Mouse (Mus musculus): ENCODE data around the gene Kank3. TPM values are rescaled to one million over a fixed set of nuclear protein-coding genes. Genes with fewer than 3 reads are reported as not detected.
A peak's percentile ranks its signal among the peaks of the same experiment; 100 is the strongest.
"Not testable (repeated sequence)": the region's sequence is repeated elsewhere in the genome, so short reads cannot be mapped to it uniquely, and the experiment has no call there.

Gene Kank3
- polyA plus RNA-seq, 1 experiment from 2014 or later = 33.5 TPM

DNA sequence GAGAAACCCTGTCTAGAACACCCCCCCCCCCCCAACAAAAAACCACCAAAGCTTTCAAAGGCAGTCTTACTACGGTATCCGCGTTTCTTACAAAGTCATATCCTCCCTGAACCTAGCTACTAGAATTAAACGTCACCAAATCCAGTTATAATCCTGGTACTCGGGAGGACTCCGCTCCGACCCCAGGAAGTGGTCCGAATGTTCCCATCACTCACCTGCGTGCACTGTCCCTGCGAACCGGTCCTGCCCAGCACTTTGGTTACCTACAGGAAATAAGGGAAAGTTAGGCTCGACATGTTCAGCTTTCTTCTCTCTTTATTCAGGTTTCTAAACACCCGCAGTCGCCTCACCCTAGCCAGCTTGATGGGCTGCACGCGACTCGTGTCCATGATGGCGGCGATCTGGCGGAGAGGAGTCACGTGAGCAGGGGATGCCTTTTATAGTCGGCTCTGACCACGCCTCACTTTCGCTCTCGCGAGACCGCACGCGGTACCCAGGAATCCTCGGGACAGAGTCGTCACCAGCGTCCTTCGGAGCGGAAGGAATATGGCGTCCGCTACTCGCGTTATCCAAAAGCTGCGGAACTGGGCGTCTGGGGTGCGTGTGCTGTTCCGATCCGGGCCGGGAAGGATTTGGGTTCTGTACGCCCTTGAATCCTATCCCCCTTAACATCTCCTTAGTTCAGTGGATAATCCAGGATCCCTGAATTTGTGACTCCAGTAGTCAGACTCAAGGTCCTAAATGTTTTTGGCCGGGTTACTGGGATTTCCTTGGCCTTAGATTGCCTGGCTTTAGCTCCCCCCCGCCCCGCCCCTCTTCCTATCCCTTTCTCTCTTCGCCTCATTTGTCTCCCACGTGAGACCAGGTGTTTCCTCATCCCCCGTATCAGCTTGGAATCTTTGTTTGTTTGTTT, 14.0 kb downstream of the Kank3 start, which contains the start of the genes Rps28 and Ndufa7:
Rps28 (minus strand) TSS at position 479 of the 913 bp plus-strand sequence.
Ndufa7 (plus strand) TSS at position 489 of the 913 bp plus-strand sequence.
- peak within 1 kb of the TSS; percentile 69 for H3K4me3 ChIP-seq (ENCODE audit: low read depth, low read length)
- under 1% methylated on average over 51 of the region's 51 CpGs for WGBS
- H3K27ac ChIP-seq (ENCODE audit: low read length) = peak within 1 kb of the TSS; percentile 86; the same call in 1 of the 2 replicates
- no peaks in the 10 kb centered on the region for H3K9me3 ChIP-seq (ENCODE audit: control insufficient read depth, low read depth, low read length)
- H3K9ac ChIP-seq (replicated peaks; ENCODE audit: low read depth, low read length) = peak within 1 kb of the TSS; percentile 85
- peaks cover 30% of the 10 kb centered on the region for H3K36me3 ChIP-seq (ENCODE audit: control insufficient read depth, insufficient read depth, low read length)
- no peaks in the 10 kb centered on the region for H3K27me3 ChIP-seq (ENCODE audit: control insufficient read depth, insufficient read depth, low read length)
- peak within 1 kb of the TSS; percentile 92 for H3K4me2 ChIP-seq (replicated peaks; ENCODE audit: low read depth, low read length)
- H3K4me1 ChIP-seq (ENCODE audit: control insufficient read depth, insufficient read depth, low read length) = peaks cover 12% of the 10 kb centered on the region
- peak; percentile 94 for ATAC-seq (ENCODE audit: insufficient number of reproducible peaks, insufficient read depth, low FRiP score, low read depth)

DNA sequence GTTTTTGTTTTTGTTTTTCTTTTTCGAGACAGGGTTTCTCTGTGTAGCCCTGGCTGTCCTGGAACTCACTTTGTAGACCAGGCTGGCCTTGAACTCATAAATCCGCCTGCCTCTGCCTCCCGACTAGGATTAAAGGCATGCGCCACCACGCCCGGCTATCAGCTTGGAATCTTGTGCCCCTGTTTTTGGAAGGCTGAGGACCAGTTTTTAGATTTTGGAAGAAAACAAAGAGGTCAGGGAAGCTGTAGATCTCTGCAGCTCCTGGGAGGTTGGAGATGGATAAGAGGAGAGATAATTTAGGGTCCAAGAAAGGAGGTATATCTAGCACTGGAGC, 14.6 kb downstream of the Kank3 start:
- H3K4me2 ChIP-seq (replicated peaks; ENCODE audit: low read depth, low read length) = peak overlapping the region; percentile 63
- WGBS = 5% methylated on average over 6 of the region's 6 CpGs
- peaks cover 34% of the 10 kb centered on the region for H3K36me3 ChIP-seq (ENCODE audit: control insufficient read depth, insufficient read depth, low read length)
- peak overlapping the region; percentile 69 for H3K4me3 ChIP-seq (ENCODE audit: low read depth, low read length)
- H3K27ac ChIP-seq (ENCODE audit: low read length) = peak overlapping the region; percentile 86; the same call in 1 of the 2 replicates
- H3K27me3 ChIP-seq (ENCODE audit: control insufficient read depth, insufficient read depth, low read length); H3K9me3 ChIP-seq (ENCODE audit: control insufficient read depth, low read depth, low read length); ATAC-seq (ENCODE audit: insufficient number of reproducible peaks, insufficient read depth, low FRiP score, low read depth): not testable (repeated sequence)
- H3K9ac ChIP-seq (replicated peaks; ENCODE audit: low read depth, low read length) = peak overlapping the region; percentile 85
- H3K4me1 ChIP-seq (ENCODE audit: control insufficient read depth, insufficient read depth, low read length) = peaks cover 12% of the 10 kb centered on the region

DNA sequence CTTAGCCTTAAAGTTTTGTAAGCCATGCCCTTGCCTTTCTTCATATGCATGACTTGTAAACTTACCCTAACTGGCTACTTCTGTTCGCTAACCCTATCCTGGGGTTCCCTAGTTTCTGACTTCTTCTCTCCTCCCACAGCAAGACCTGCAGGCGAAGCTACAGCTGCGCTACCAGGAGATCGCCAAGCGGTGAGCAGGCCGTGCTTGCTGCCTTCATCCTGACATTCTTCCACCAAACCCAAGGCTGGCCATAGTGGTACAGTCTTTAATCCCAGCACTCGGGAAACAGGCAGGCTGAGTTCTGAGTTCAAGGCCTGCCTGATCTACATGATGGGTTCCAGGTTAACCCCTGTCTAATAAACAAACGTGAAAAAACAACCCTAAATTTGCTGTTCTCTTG, 15.1 kb downstream of the Kank3 start:
- peak overlapping the region; percentile 85 for H3K9ac ChIP-seq (replicated peaks; ENCODE audit: low read depth, low read length)
- peaks cover 34% of the 10 kb centered on the region for H3K36me3 ChIP-seq (ENCODE audit: control insufficient read depth, insufficient read depth, low read length)
- ATAC-seq (ENCODE audit: insufficient number of reproducible peaks, insufficient read depth, low FRiP score, low read depth) = no peak
- H3K27ac ChIP-seq (ENCODE audit: low read length) = no peak overlapping the region
- H3K4me3 ChIP-seq (ENCODE audit: low read depth, low read length) = peak overlapping the region; percentile 69
- no peaks in the 10 kb centered on the region for H3K9me3 ChIP-seq (ENCODE audit: control insufficient read depth, low read depth, low read length)
- 85% methylated on average over 8 of the region's 8 CpGs for WGBS
- H3K27me3 ChIP-seq (ENCODE audit: control insufficient read depth, insufficient read depth, low read length) = no peaks in the 10 kb centered on the region
- peak overlapping the region; percentile 63 for H3K4me2 ChIP-seq (replicated peaks; ENCODE audit: low read depth, low read length)
- peaks cover 12% of the 10 kb centered on the region for H3K4me1 ChIP-seq (ENCODE audit: control insufficient read depth, insufficient read depth, low read length)

DNA sequence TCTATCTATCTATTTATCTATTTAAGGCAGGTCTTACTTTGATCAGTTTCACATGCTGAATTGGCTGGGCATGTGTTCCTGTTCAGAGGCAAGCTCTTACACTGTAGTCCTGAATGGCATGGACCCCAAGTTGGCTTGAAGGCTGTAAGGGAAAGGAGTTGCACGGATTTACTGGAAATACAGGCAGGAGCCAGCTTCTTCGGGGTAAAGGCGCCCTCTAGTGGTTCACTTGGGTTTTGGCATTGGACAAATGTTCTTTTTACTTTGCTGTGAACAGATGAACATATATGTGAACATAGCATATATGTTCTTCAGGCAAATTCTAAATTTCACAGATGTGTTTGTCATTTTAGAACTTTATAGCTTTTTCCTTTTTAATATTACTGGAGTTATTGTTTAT, 16.5 kb downstream of the Kank3 start:
- H3K36me3 ChIP-seq (ENCODE audit: control insufficient read depth, insufficient read depth, low read length) = peaks cover 30% of the 10 kb centered on the region

DNA sequence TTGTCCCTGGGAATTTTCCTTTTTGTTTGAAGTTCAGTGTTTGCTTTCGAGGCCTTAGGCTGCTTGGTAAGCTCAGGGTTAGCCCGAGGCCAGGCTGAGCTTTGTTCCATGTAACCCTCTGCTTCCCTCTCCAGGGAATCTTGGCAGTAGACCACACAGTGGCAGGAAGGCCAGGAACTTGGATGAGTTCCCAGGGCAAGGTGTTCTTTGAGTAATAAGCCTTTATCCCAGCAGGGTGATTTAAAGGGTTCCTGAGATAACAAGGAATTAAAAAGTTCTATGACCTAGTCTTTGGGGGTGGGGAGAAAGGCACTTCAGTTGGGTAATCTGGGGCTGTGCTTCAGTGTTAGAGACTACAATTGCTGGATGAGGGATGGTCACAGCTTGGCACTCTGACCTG, 18.6 kb downstream of the Kank3 start:
- Histone ChIP-seq H3K4me1 (ENCODE audit: control insufficient read depth, insufficient read depth, low read length) (peaks cover 3% of the 10 kb centered on the region; the same call in 1 of the 2 replicates), H3K4me2 (replicated peaks; ENCODE audit: low read depth, low read length) (no peak overlapping the region), H3K9ac (replicated peaks; ENCODE audit: low read depth, low read length) (no peak overlapping the region), H3K4me3 (ENCODE audit: low read depth, low read length) (no peak overlapping the region), H3K27me3 (ENCODE audit: control insufficient read depth, insufficient read depth, low read length) (no peaks in the 10 kb centered on the region), H3K9me3 (ENCODE audit: control insufficient read depth, low read depth, low read length) (no peaks in the 10 kb centered on the region), H3K27ac (ENCODE audit: low read length) (no peak overlapping the region), H3K36me3 (ENCODE audit: control insufficient read depth, insufficient read depth, low read length) (peaks cover 36% of the 10 kb centered on the region)
- WGBS = 57% methylated on average over 2 of the region's 2 CpGs
- no peak for ATAC-seq (ENCODE audit: insufficient number of reproducible peaks, insufficient read depth, low FRiP score, low read depth)

More for the DNA sequence above, 16.5 kb downstream of the Kank3 start:
- H3K9me3 ChIP-seq (ENCODE audit: control insufficient read depth, low read depth, low read length) = no peaks in the 10 kb centered on the region
- no peaks in the 10 kb centered on the region for H3K27me3 ChIP-seq (ENCODE audit: control insufficient read depth, insufficient read depth, low read length)
- H3K4me2 ChIP-seq (replicated peaks; ENCODE audit: low read depth, low read length) = no peak overlapping the region
- peaks cover 12% of the 10 kb centered on the region for H3K4me1 ChIP-seq (ENCODE audit: control insufficient read depth, insufficient read depth, low read length)
- H3K9ac ChIP-seq (replicated peaks; ENCODE audit: low read depth, low read length) = no peak overlapping the region
- ATAC-seq (ENCODE audit: insufficient number of reproducible peaks, insufficient read depth, low FRiP score, low read depth) = no peak
- no peak overlapping the region for H3K4me3 ChIP-seq (ENCODE audit: low read depth, low read length)
- 0% methylated on average over 3 of the region's 3 CpGs for WGBS
- no peak overlapping the region for H3K27ac ChIP-seq (ENCODE audit: low read length)

DNA sequence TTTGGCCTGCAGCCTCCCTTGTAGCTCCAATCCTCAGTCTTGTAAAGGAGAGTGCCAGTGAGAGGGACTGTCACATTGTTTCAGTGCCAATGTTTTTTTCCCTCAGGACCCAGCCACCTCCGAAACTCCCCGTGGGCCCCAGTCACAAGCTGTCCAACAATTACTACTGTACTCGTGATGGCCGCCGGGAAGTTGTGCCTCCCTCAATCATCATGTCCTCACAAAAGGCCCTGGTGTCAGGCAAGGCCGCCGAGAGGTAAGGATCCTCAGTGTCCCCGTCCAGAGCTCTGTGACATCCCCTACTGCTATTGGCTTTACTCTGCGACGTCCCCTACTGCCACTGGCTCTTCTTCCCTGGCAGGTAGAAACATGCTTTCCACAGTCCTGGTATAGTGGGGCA, 19.2 kb downstream of the Kank3 start:
- H3K9ac ChIP-seq (replicated peaks; ENCODE audit: low read depth, low read length) = no peak overlapping the region
- H3K27me3 ChIP-seq (ENCODE audit: control insufficient read depth, insufficient read depth, low read length) = no peaks in the 10 kb centered on the region
- H3K4me1 ChIP-seq (ENCODE audit: control insufficient read depth, insufficient read depth, low read length) = peaks cover 3% of the 10 kb centered on the region; the same call in 1 of the 2 replicates
- peaks cover 41% of the 10 kb centered on the region for H3K36me3 ChIP-seq (ENCODE audit: control insufficient read depth, insufficient read depth, low read length)
- no peak overlapping the region for H3K4me3 ChIP-seq (ENCODE audit: low read depth, low read length)
- H3K9me3 ChIP-seq (ENCODE audit: control insufficient read depth, low read depth, low read length) = no peaks in the 10 kb centered on the region
- no peak for ATAC-seq (ENCODE audit: insufficient number of reproducible peaks, insufficient read depth, low FRiP score, low read depth)
- no peak overlapping the region for H3K4me2 ChIP-seq (replicated peaks; ENCODE audit: low read depth, low read length)
- no peak overlapping the region for H3K27ac ChIP-seq (ENCODE audit: low read length)
- 90% methylated on average over 10 of the region's 10 CpGs for WGBS

DNA sequence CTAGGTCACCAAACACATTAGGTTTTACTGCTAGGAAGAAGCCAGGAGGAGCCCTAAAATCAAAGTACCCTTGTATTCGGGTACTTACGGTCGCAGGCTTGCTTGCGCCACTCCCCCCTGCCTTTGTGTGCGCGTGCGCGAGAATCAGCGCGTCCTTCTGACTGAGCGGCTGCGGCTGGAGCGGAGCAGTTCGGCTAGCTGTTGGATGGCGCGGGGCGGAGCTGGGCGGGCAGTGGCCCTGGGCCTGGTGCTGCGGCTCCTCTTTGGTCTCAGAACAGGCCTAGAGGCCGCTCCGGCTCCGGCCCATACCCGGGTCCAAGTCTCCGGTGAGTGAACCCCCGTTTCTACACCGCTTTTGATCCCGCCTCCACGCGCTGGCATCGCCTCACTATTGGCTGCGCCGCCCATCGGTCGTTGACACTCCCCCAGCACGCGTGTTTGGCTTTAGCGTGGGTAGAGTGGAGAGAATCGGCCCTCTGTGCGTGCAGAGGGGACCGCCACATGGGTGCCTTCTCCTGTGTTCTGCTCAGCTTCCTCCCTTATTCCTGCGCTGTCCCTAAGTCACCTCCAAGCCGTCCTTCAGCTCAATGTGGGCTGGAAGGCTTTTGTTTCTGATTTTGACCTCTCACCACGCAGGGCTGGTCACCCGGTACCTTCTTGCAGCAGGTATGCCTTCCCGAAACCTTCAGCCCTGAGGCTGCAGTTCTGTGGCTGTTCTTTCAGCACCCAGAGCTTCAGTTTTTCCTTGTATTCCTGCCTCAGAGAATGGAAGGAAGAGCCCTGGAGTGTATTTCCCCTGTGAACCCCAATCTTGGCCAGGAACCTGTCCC, 32.9 kb downstream of the Kank3 start, which contains the start of gene Cd320:
Cd320 (plus strand) TSS at position 126 of the 830 bp plus-strand sequence.
- no peaks in the 10 kb centered on the region for H3K27me3 ChIP-seq (ENCODE audit: control insufficient read depth, insufficient read depth, low read length)
- peaks cover 9% of the 10 kb centered on the region for H3K36me3 ChIP-seq (ENCODE audit: control insufficient read depth, insufficient read depth, low read length)
- peak within 1 kb of the TSS; percentile 33; the same call in 1 of the 2 replicates for H3K27ac ChIP-seq (ENCODE audit: low read length)
- H3K4me2 ChIP-seq (replicated peaks; ENCODE audit: low read depth, low read length) = peak within 1 kb of the TSS; percentile 91
- WGBS = under 1% methylated on average over 45 of the region's 45 CpGs
- peak within 1 kb of the TSS; percentile 45 for H3K9ac ChIP-seq (replicated peaks; ENCODE audit: low read depth, low read length)
- H3K4me3 ChIP-seq (ENCODE audit: low read depth, low read length) = peak within 1 kb of the TSS; percentile 61
- H3K9me3 ChIP-seq (ENCODE audit: control insufficient read depth, low read depth, low read length) = no peaks in the 10 kb centered on the region
- peak; percentile 90 for ATAC-seq (ENCODE audit: insufficient number of reproducible peaks, insufficient read depth, low FRiP score, low read depth)
- H3K4me1 ChIP-seq (ENCODE audit: control insufficient read depth, insufficient read depth, low read length) = peaks cover 4% of the 10 kb centered on the region; the same call in 1 of the 2 replicates

DNA sequence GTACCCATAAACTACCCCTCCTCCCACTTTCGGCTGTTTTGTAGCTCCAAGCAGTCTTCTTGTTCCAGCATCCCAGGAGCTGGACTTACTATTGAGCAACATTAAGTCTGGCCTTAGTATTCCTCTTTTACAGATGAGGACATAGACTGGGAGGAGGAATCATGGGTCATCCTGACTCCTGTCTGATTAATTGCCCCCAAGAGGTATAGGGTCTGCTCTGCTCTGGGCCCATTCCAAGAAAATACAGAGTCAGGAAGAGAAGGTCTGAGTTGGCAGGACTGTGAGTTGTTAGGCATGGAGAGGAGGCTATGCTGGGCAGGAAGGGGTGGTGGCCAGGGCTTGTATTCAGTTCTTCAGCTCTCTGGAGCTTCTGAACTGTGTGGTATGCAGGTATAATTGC, 33.9 kb downstream of the Kank3 start:
- Histone ChIP-seq H3K9ac (replicated peaks; ENCODE audit: low read depth, low read length) (0 out of 2 replicates have a peak overlapping the region, but pooled peaks have one; percentile 45), H3K4me2 (replicated peaks; ENCODE audit: low read depth, low read length) (no peak overlapping the region), H3K27ac (ENCODE audit: low read length) (no peak overlapping the region), H3K4me3 (ENCODE audit: low read depth, low read length) (no peak overlapping the region), H3K9me3 (ENCODE audit: control insufficient read depth, low read depth, low read length) (no peaks in the 10 kb centered on the region), H3K27me3 (ENCODE audit: control insufficient read depth, insufficient read depth, low read length) (no peaks in the 10 kb centered on the region), H3K36me3 (ENCODE audit: control insufficient read depth, insufficient read depth, low read length) (peaks cover 1% of the 10 kb centered on the region), H3K4me1 (ENCODE audit: control insufficient read depth, insufficient read depth, low read length) (peaks cover 4% of the 10 kb centered on the region; the same call in 1 of the 2 replicates)
- no peak for ATAC-seq (ENCODE audit: insufficient number of reproducible peaks, insufficient read depth, low FRiP score, low read depth)
- 85% methylated on average over 1 of the region's 1 CpGs for WGBS
